ENCODE assay signal across 12 mouse cellular contexts in the genomic region with DNA sequence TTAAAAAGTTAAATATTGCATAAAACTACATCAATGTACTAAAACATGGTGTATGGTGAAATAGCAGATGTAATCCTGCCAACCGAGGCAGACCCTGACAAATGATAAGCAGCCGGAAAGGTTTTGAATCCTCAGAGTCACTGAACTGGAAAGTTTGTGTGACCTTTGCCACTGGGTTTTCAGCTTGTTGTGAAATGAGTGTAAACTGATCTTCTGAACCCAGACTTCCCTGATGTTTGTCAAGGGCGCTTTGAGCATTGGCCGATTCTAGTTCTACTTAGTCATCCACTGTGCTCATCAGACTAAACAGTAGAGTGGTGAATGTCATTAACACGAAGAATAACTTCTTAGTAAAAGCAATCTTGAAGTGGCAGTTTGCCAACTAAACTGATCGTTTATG.
DNase-seq lines count a peak whose midpoint lies in the region; ATAC-seq lines count a peak whose summit lies in the region.
"Had no signal": no experiment of that assay in that cellular context is flagged by ENCODE, and none has a peak within 500 bp of the region (broad histone marks: within the 10 kb centered on the region; RNA-seq: fewer than 3 reads in every experiment).

No protein-coding gene starts in this region.

- H3K27ac ChIP-seq in liver, embryonic 13.5 days, result no peak overlapping the region
- H3K27ac ChIP-seq: heart, embryonic 13.5 days; limb, embryonic 15.5 days had no signal

- ATAC-seq in liver, embryonic 13.5 days (ENCODE audit: low read depth), result peak; percentile 76
- ATAC-seq: forebrain, embryonic 16.5 days had no signal

- DNase-seq in adrenal gland, adult 8-10 months, result peak; percentile 18
- no peak for DNase-seq in adrenal gland, postnatal 4 days (ENCODE audit: low spot score in 2 of 2)
- peak; percentile 53 for DNase-seq in 3T3-L1 (ENCODE audit: low read depth, low spot score)
- peak; percentile 41 for DNase-seq in embryo, embryonic 9.5 days (ENCODE audit: extremely low spot score)
- no peak for DNase-seq in liver, embryonic 13.5 days
- no peak for DNase-seq in right cerebral cortex, postnatal 14 days
- DNase-seq in thymus, postnatal 36 days, result no peak
- DNase-seq in heart, adult 9 months (ENCODE audit: low spot score in 2 of 2), result no peak
- DNase-seq: cerebellum, postnatal 14 days had no signal

- no peaks in the 10 kb centered on the region for H3K9me3 ChIP-seq in liver, embryonic 13.5 days (replicated peaks)
- H3K9me3 ChIP-seq: heart, embryonic 13.5 days; limb, embryonic 15.5 days had no signal

- no peaks in the 10 kb centered on the region for H3K27me3 ChIP-seq in liver, embryonic 13.5 days
- H3K27me3 ChIP-seq: heart, embryonic 13.5 days; limb, embryonic 15.5 days had no signal

- H3K4me3 ChIP-seq in liver, embryonic 13.5 days (replicated peaks), result no peak overlapping the region
- H3K4me3 ChIP-seq: heart, embryonic 13.5 days; limb, embryonic 15.5 days had no signal

- no peaks in the 10 kb centered on the region for H3K4me1 ChIP-seq in liver, embryonic 13.5 days (replicated peaks)
- H3K4me1 ChIP-seq: limb, embryonic 15.5 days had no signal

- H3K4me2 ChIP-seq in liver, embryonic 13.5 days, result no peak overlapping the region
- H3K4me2 ChIP-seq: heart, embryonic 13.5 days; limb, embryonic 15.5 days had no signal

- H3K9ac ChIP-seq in liver, embryonic 13.5 days, result no peak overlapping the region
- H3K9ac ChIP-seq: heart, embryonic 13.5 days; limb, embryonic 15.5 days had no signal

- no peaks in the 10 kb centered on the region for H3K36me3 ChIP-seq in liver, embryonic 13.5 days
- H3K36me3 ChIP-seq: heart, embryonic 13.5 days; limb, embryonic 15.5 days had no signal

- WGBS in liver, embryonic 13.5 days (ENCODE audit: insufficient replicate concordance), result 58% methylated on average over 6 of the region's 6 CpGs

Comparison
In these comparisons a context has a peak if more than half of its experiments do, and no peak if none do; other contexts are left out.
1. DNase-seq: peak in adrenal gland, adult 8-10 months (single experiment), 3T3-L1 (single experiment) and embryo, embryonic 9.5 days (single experiment); none in adrenal gland, postnatal 4 days (0 of 2), liver, embryonic 13.5 days (single experiment), right cerebral cortex, postnatal 14 days (single experiment), thymus, postnatal 36 days (0 of 2) and heart, adult 9 months (0 of 2).